Mouse (Mus musculus) MEL (cell line): ENCODE data around the gene Rnpepl1. TPM values are rescaled to one million over a fixed set of nuclear protein-coding genes. Genes with fewer than 3 reads are reported as not detected.
A peak's percentile ranks its signal among the peaks of the same experiment; 100 is the strongest.

Experiments used
- DNase-seq: peaks from one replicate; pipeline ENCODE4 v3.0.0; 2011; ENCODE audit warnings: low read depth, low spot score
- H3K27ac ChIP-seq: 2 replicates; pipeline ENCODE4 v1.5.1; 2012; ENCODE audit warnings: low read depth, mild to moderate bottlenecking, control low read depth, low read length, moderate library complexity; ENCODE audit not compliant: control insufficient read depth
- H3K27me3 ChIP-seq, 2 experiments: fragments of 150-350 bp in 1 of 2; sonication (generic) in 1 of 2; 2 replicates each; pipeline ENCODE4 v1.6.1; 2012; ENCODE audit warnings: low read length in 2 of 2, mild to moderate bottlenecking in 2 of 2, improper control_type of control experiment in 1 of 2, moderate library complexity in 1 of 2; ENCODE audit not compliant: insufficient read depth in 2 of 2, control insufficient read depth in 1 of 2
- H3K36me3 ChIP-seq, 2 experiments: 2 replicates each; pipeline ENCODE4 v1.6.1; 2012 to 2014; ENCODE audit warnings: low read length in 2 of 2, improper control_type of control experiment in 1 of 2, inconsistent platforms in 1 of 2, mild to moderate bottlenecking in 1 of 2; ENCODE audit not compliant: insufficient read depth in 2 of 2, control insufficient read depth in 1 of 2
- H3K4me1 ChIP-seq, 2 experiments: fragments of 150-350 bp in 1 of 2; sonication (generic) in 1 of 2; 2 replicates each; pipeline ENCODE4 v1.6.1; 2012; ENCODE audit warnings: low read length in 2 of 2, improper control_type of control experiment in 1 of 2, mild to moderate bottlenecking in 1 of 2; ENCODE audit not compliant: insufficient read depth in 2 of 2, control insufficient read depth in 1 of 2
- H3K4me3 ChIP-seq, 2 experiments: fragments of 150-350 bp in 1 of 2; sonication (generic) in 1 of 2; 2 replicates each; pipeline ENCODE4 v1.5.1; 2012; ENCODE audit warnings: low read depth in 2 of 2, low read length in 2 of 2, mild to moderate bottlenecking in 2 of 2, moderate library complexity in 2 of 2, control low read depth in 1 of 2, improper control_type of control experiment in 1 of 2; ENCODE audit not compliant: control insufficient read depth in 1 of 2, insufficient read depth in 1 of 2
- H3K79me2 ChIP-seq: 2 replicates; pipeline ENCODE4 v1.6.1; 2012; ENCODE audit warnings: mild to moderate bottlenecking, low read length, moderate library complexity; ENCODE audit not compliant: control insufficient read depth, poor library complexity, insufficient read depth
- H3K9ac ChIP-seq: 2 replicates; pipeline ENCODE4 v1.6.1; 2012; ENCODE audit warnings: low read depth, mild to moderate bottlenecking, control low read depth, low read length, moderate library complexity; ENCODE audit not compliant: control insufficient read depth, poor library complexity, severe bottlenecking
- H3K9me3 ChIP-seq: fragments of 150-350 bp; sonication (generic); replicated peaks from 2 replicates; pipeline ENCODE4 v1.6.1; 2012; ENCODE audit warnings: mild to moderate bottlenecking, low read length, improper control_type of control experiment, moderate library complexity; ENCODE audit not compliant: insufficient read depth
- BHLHE40 ChIP-seq: IDR thresholded peaks from 2 replicates; pipeline ENCODE4 v1.6.1; 2012; ENCODE audit warnings: low read depth, mild to moderate bottlenecking, inconsistent platforms, low read length, improper control_type of control experiment, borderline replicate concordance
- CHD1 ChIP-seq: IDR thresholded peaks from 2 replicates; pipeline ENCODE4 v1.6.1; 2012; ENCODE audit warnings: low read depth, mild to moderate bottlenecking, inconsistent platforms, low read length, improper control_type of control experiment
- CHD2 ChIP-seq: IDR thresholded peaks from 2 replicates; pipeline ENCODE4 v1.6.1; 2011; ENCODE audit warnings: low read length, improper control_type of control experiment
- CTCF ChIP-seq, 3 experiments: IDR thresholded peaks in 2 of 3; conservative IDR thresholded peaks in 1 of 3; 2 replicates each; pipeline ENCODE4 v1.5.1; 2011 to 2012; ENCODE audit warnings: low read length in 3 of 3, low read depth in 2 of 3, mild to moderate bottlenecking in 2 of 3, improper control_type of control experiment in 1 of 3, inconsistent platforms in 1 of 3, mixed read lengths in 1 of 3, moderate library complexity in 1 of 3; ENCODE audit not compliant: control insufficient read depth in 1 of 3, insufficient read depth in 1 of 3, poor library complexity in 1 of 3, severe bottlenecking in 1 of 3
- ETS1 ChIP-seq: IDR thresholded peaks from 2 replicates; pipeline ENCODE4 v1.6.1; 2012; ENCODE audit warnings: low read depth, mild to moderate bottlenecking, inconsistent platforms, low read length, improper control_type of control experiment, moderate library complexity
- GATA1 ChIP-seq: IDR thresholded peaks from 2 replicates; pipeline ENCODE4 v1.6.1; 2011; ENCODE audit warnings: low read depth, low read length, improper control_type of control experiment
- HCFC1 ChIP-seq: IDR thresholded peaks from 2 replicates; pipeline ENCODE4 v1.6.1; 2012; ENCODE audit warnings: low read depth, mild to moderate bottlenecking, inconsistent platforms, low read length, improper control_type of control experiment, moderate library complexity
- MAX ChIP-seq: IDR thresholded peaks from 2 replicates; pipeline ENCODE4 v1.6.1; 2011; ENCODE audit warnings: low read length, improper control_type of control experiment
- MAZ ChIP-seq: IDR thresholded peaks from 2 replicates; pipeline ENCODE4 v1.6.1; 2012; ENCODE audit warnings: low read depth, mild to moderate bottlenecking, inconsistent platforms, low read length, improper control_type of control experiment
- MYB ChIP-seq: IDR thresholded peaks from 2 replicates; pipeline ENCODE4 v1.6.1; 2011; ENCODE audit warnings: mild to moderate bottlenecking, low read depth, low read length, improper control_type of control experiment
- MYC ChIP-seq: IDR thresholded peaks from 2 replicates; pipeline ENCODE4 v1.6.1; 2011; ENCODE audit warnings: low read depth, mild to moderate bottlenecking, low read length, improper control_type of control experiment, moderate library complexity
- NRF1 ChIP-seq: IDR thresholded peaks from 2 replicates; pipeline ENCODE4 v1.6.1; 2014; ENCODE audit warnings: low read depth, mild to moderate bottlenecking, inconsistent platforms, low read length, improper control_type of control experiment, moderate library complexity; ENCODE audit not compliant: poor library complexity, insufficient read depth, severe bottlenecking
- POLR2A ChIP-seq, 2 experiments: IDR thresholded peaks; 2 replicates each; pipeline ENCODE4 v1.6.1; 2011 to 2012; ENCODE audit warnings: low read length in 2 of 2, mild to moderate bottlenecking in 2 of 2, control low read depth in 1 of 2, improper control_type of control experiment in 1 of 2, low read depth in 1 of 2, moderate library complexity in 1 of 2; ENCODE audit not compliant: control insufficient read depth in 1 of 2, insufficient read depth in 1 of 2, poor library complexity in 1 of 2
- POLR2AphosphoS2 ChIP-seq: IDR thresholded peaks from 2 replicates; pipeline ENCODE4 v1.6.1; 2011; ENCODE audit warnings: low read length, improper control_type of control experiment
- SIN3A ChIP-seq: IDR thresholded peaks from 2 replicates; pipeline ENCODE4 v1.6.1; 2012; ENCODE audit warnings: low read length, improper control_type of control experiment, inconsistent platforms
- SMC3 ChIP-seq: IDR thresholded peaks from 2 replicates; pipeline ENCODE4 v1.6.1; 2011; ENCODE audit warnings: low read depth, low read length, improper control_type of control experiment
- TAL1 ChIP-seq: IDR thresholded peaks from 2 replicates; pipeline ENCODE4 v1.6.1; 2012; ENCODE audit warnings: mild to moderate bottlenecking, inconsistent platforms, low read length, moderate library complexity, mixed read lengths
- USF1 ChIP-seq: IDR thresholded peaks from 2 replicates; pipeline ENCODE4 v1.6.1; 2014; ENCODE audit warnings: low read depth, mild to moderate bottlenecking, inconsistent platforms, low read length, improper control_type of control experiment, moderate library complexity
- USF2 ChIP-seq, 2 experiments: IDR thresholded peaks; 2 replicates each; pipeline ENCODE4 v1.6.1; 2011 to 2012; ENCODE audit warnings: improper control_type of control experiment in 2 of 2, low read length in 2 of 2, borderline replicate concordance in 1 of 2, inconsistent platforms in 1 of 2, low read depth in 1 of 2, mild to moderate bottlenecking in 1 of 2; ENCODE audit not compliant: insufficient read depth in 1 of 2
- ZNF384 ChIP-seq: IDR thresholded peaks from 2 replicates; pipeline ENCODE4 v1.6.1; 2012; ENCODE audit warnings: low read depth, mild to moderate bottlenecking, inconsistent platforms, low read length, improper control_type of control experiment
- polyA plus RNA-seq, 2 experiments: library from polyadenylated mRNA; stranded (reverse) in 1 of 2; unstranded in 1 of 2; fragments of >175 nt in 1 of 2; fragments of >200 nt in 1 of 2; gene quantifications; 2 replicates each; pipeline versions ENCODE4 v1.2.1 to v1.2.4; 2012; ENCODE audit warnings: low replicate concordance in 2 of 2, low read depth in 1 of 2; ENCODE audit not compliant: insufficient read length in 2 of 2, insufficient read depth in 1 of 2, missing spikeins in 1 of 2
- total RNA-seq: library from RNA; depleted of rRNA; stranded (reverse); fragments of 300-350 nt; gene quantifications from 2 replicates; pipeline ENCODE4 v1.2.3, GENCODE M21; 2012

Gene Rnpepl1
- total and polyA plus RNA-seq, 3 experiments = 31.1 to 91.0 TPM; not detected in 1

DNA sequence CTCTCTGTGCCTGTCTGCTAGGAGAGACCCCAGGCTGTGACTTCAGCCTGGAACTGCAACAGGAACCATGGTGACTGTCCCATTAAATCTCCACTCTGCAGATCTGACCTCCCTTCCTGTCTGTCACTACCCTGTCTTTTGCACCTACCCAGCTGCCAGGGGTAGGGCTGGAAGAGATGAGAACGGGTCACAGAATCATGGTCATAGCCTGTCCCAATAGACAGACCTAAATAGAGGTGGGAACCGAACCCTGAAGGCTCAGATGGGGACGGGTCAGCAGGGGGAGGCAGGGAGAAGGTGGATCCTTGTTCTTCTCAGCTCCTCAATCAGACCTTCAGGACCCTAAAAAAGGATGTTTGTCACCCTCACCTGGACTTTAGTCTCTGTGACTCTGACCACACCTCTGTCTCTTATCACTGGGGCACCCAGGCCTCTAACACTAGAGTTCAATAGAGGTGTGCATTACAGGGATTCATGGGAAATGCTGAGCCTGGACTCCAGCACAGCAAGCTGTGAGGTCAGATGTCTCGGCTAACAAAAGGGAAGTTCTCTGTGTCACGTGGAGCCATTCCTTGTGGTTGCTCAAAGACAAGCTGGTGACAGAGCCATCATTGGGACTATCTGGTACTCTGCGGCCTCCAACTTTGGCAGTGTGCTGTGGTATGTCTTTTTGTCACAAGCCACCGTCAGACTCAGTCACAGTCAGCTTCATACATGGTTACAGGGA lies 10.1 kb downstream of the Rnpepl1 start:
- H3K9ac ChIP-seq = no peak overlapping the region
- DNase-seq = peak; percentile 67
- no peaks in the 10 kb centered on the region; a peak in 1 of 4 replicates for H3K36me3 ChIP-seq
- H3K79me2 ChIP-seq = no peaks in the 10 kb centered on the region
- peaks cover 0 to 6% of the 10 kb centered on the region in 2 experiments; a peak in 1 of 4 replicates for H3K4me1 ChIP-seq
- H3K27me3 ChIP-seq = no peaks in the 10 kb centered on the region
- no peak overlapping the region for H3K27ac ChIP-seq
- peak; percentile 93 for TF ChIP-seq USF1
- peak; percentile 61; the same call in 1 of the 2 replicates for TF ChIP-seq POLR2AphosphoS2
- no peak for TF ChIP-seq CHD1
- peak; percentile 80 for TF ChIP-seq MAX
- peak; percentile 31; the same call in 1 of the 2 replicates for TF ChIP-seq ETS1
- TF ChIP-seq SMC3 = no peak
- peak; percentile 33 to 73; a peak in 2 of 4 replicates for TF ChIP-seq USF2 (IDR thresholded peaks at IDR 0.05; ENCODE audit: borderline replicate concordance in 1 of 2, insufficient read depth in 1 of 2, low read depth in 1 of 2, low read length in 2 of 2)
- TF ChIP-seq CTCF (IDR thresholded peaks at IDR 0.05 in 2 of 3, conservative IDR thresholded peaks at IDR 0.05 in 1 of 3; ENCODE audit: control insufficient read depth in 1 of 3, insufficient read depth in 1 of 3, low read depth in 2 of 3, low read length in 3 of 3, poor library complexity in 1 of 3, severe bottlenecking in 1 of 3) = no peak
- TF ChIP-seq MYC = 0 out of 2 replicates have a peak, but pooled peaks have one; percentile 46
- peak; percentile 31; the same call in 1 of the 2 replicates for TF ChIP-seq BHLHE40
- no peak overlapping the region for H3K4me3 ChIP-seq
- H3K9me3 ChIP-seq = no peaks in the 10 kb centered on the region

DNA sequence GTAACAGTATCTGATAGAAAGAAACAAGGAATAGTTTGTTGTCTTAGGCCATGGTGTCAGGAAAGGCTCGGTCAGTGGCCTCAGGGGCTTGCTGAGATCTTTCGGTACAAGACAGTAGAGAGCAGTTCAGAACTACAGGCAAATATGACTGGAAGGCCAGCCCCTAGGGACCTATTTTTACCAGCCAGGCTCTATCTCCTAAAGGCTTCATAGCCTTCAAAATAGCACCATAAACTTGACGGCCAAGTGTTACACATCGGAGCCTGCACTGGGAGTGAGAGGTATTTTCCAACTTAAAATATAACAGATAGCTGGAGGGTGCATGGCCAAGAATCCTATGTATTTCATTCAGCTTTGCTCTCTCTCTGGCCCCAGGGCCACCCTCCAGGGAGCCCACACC lies 10.9 kb downstream of the Rnpepl1 start:
- no peak for DNase-seq
- H3K36me3 ChIP-seq = no peaks in the 10 kb centered on the region; a peak in 1 of 4 replicates
- TF ChIP-seq POLR2AphosphoS2 = no peak
- TF ChIP-seq ZNF384 = no peak
- no peak for TF ChIP-seq BHLHE40
- no peak for TF ChIP-seq GATA1
- no peak for TF ChIP-seq CHD2
- TF ChIP-seq POLR2A (IDR thresholded peaks at IDR 0.05; ENCODE audit: control insufficient read depth in 1 of 2, insufficient read depth in 1 of 2, low read depth in 1 of 2, low read length in 2 of 2, poor library complexity in 1 of 2) = no peak
- no peak for TF ChIP-seq TAL1
- TF ChIP-seq CTCF (IDR thresholded peaks at IDR 0.05 in 2 of 3, conservative IDR thresholded peaks at IDR 0.05 in 1 of 3; ENCODE audit: control insufficient read depth in 1 of 3, insufficient read depth in 1 of 3, low read depth in 2 of 3, low read length in 3 of 3, poor library complexity in 1 of 3, severe bottlenecking in 1 of 3) = no peak
- no peak for TF ChIP-seq CHD1
- no peak for TF ChIP-seq NRF1
- TF ChIP-seq SIN3A = no peak
- no peak for TF ChIP-seq USF1
- TF ChIP-seq HCFC1 = no peak
- TF ChIP-seq MYB = no peak
- TF ChIP-seq MAZ = no peak
- no peak overlapping the region for H3K27ac ChIP-seq
- H3K9me3 ChIP-seq = no peaks in the 10 kb centered on the region
- no peaks in the 10 kb centered on the region for H3K27me3 ChIP-seq
- peaks cover 0 to 6% of the 10 kb centered on the region in 2 experiments; a peak in 1 of 4 replicates for H3K4me1 ChIP-seq
- H3K4me3 ChIP-seq = no peak overlapping the region
- no peaks in the 10 kb centered on the region for H3K79me2 ChIP-seq
- no peak overlapping the region for H3K9ac ChIP-seq
